16 mouse cellular contexts compared by ENCODE assay signal in genomic region chr14:79321881-79322280, GRCm38 (mm10). TPM values are rescaled to one million over a fixed set of nuclear protein-coding genes. Genes with fewer than 3 reads are reported as not detected.
DNase-seq lines count a peak whose midpoint lies in the region.
"Had no signal": no experiment of that assay in that cellular context is flagged by ENCODE, and none has a peak within 500 bp of the region (broad histone marks: within the 10 kb centered on the region; RNA-seq: fewer than 3 reads in every experiment).

No protein-coding gene starts in this region.

- peaks cover 7% of the 10 kb centered on the region; the same call in 1 of the 2 replicates for H3K4me1 ChIP-seq in heart, embryonic 10.5 days

- intact Hi-C loops in gastrocnemius, postnatal 14 days (cut with DNase I; ENCODE audit: low total_unique reads) = loop anchor here (5.0 kb wide), 1 partner anchor 195 kb away; no protein-coding TSS in a partner anchor
- intact Hi-C loops in heart, postnatal 10 days (cut with DNase I) = no loop called here

- 84% methylated on average over 5 of the region's 5 CpGs for WGBS in heart, embryonic 10.5 days

- no peaks in the 10 kb centered on the region for H3K36me3 ChIP-seq in heart, embryonic 10.5 days
- H3K36me3 ChIP-seq: embryonic facial prominence, embryonic 10.5 days; embryonic facial prominence, embryonic 12.5 days; forebrain, embryonic 12.5 days had no signal

- no peaks in the 10 kb centered on the region for H3K27me3 ChIP-seq in heart, embryonic 10.5 days (ENCODE audit: insufficient read depth, poor library complexity, severe bottlenecking)
- H3K27me3 ChIP-seq: embryonic facial prominence, embryonic 12.5 days; forebrain, embryonic 12.5 days; Patski had no signal

- no peak overlapping the region for H3K27ac ChIP-seq in heart, embryonic 10.5 days
- H3K27ac ChIP-seq: embryonic facial prominence, embryonic 10.5 days; embryonic facial prominence, embryonic 12.5 days; forebrain, embryonic 12.5 days had no signal

- DNase-seq in gastrocnemius, adult 18-20 months (ENCODE audit: low spot score) = peak; percentile 74
- DNase-seq in gastrocnemius, postnatal 4 days (ENCODE audit: low spot score in 2 of 2) = no peak
- DNase-seq in gastrocnemius, adult 8-10 months (ENCODE audit: low spot score in 2 of 2) = peak; percentile 28 to 40
- DNase-seq in gastrocnemius, postnatal 14 days = no peak
- DNase-seq in heart, embryonic 10.5 days (ENCODE audit: low spot score) = peak; percentile 48
- no peak for DNase-seq in heart, postnatal 10 days
- DNase-seq in skeletal muscle tissue, adult 2 months (ENCODE audit: low read depth, low spot score) = peak; percentile 62
- DNase-seq in urinary bladder, postnatal 10 days (ENCODE audit: low spot score) = no peak
- DNase-seq: adrenal gland, adult 8-10 months; cerebellum, adult 11-12 months; cerebellum, adult 2 months; cerebellum, adult 9-10 months had no signal

- H3K4me3 ChIP-seq in heart, embryonic 10.5 days = no peak overlapping the region
- H3K4me3 ChIP-seq: embryonic facial prominence, embryonic 10.5 days; embryonic facial prominence, embryonic 12.5 days; forebrain, embryonic 12.5 days had no signal

- no peaks in the 10 kb centered on the region for H3K9me3 ChIP-seq in heart, embryonic 10.5 days
- H3K9me3 ChIP-seq: embryonic facial prominence, embryonic 10.5 days; embryonic facial prominence, embryonic 12.5 days; forebrain, embryonic 12.5 days had no signal

RNA-seq across cellular contexts. Expression of gene Rgcc, which starts 20.4 kb away (rescaled TPM):
- 10 to 100 TPM; 53.3 to 79.9 TPM for total RNA-seq in gastrocnemius, adult 18-20 months (2021)
- 10 to 100 TPM; 31.7 to 34.9 TPM for total RNA-seq in gastrocnemius, postnatal 4 days (2021)
- 10 to 100 TPM; 40.3 to 72.6 (median 66.7) TPM for total RNA-seq in gastrocnemius, adult 8-10 months (2022)
- total RNA-seq in gastrocnemius, postnatal 14 days (2021) = 10 to 100 TPM; 27.2 to 39.9 TPM
- 16.0 and 17.0 TPM in 2 replicates for polyA plus RNA-seq in heart, embryonic 10.5 days (2016; fragmentation: Nextera tagmentation; extraction: Ambion mirVana)
- 10 to 100 TPM; 51.6 to 57.6 TPM for total RNA-seq in heart, postnatal 10 days (2021)

Comparison
In these comparisons a context has a peak if more than half of its experiments do, and no peak if none do; other contexts are left out.
1. DNase-seq: peak in gastrocnemius, adult 18-20 months (single experiment), gastrocnemius, adult 8-10 months (2 of 2), heart, embryonic 10.5 days (single experiment) and skeletal muscle tissue, adult 2 months (single experiment); none in gastrocnemius, postnatal 4 days (0 of 2), gastrocnemius, postnatal 14 days (single experiment), heart, postnatal 10 days (0 of 2) and urinary bladder, postnatal 10 days (single experiment).